Mouse (Mus musculus) liver, embryonic 11.5 days (tissue): ENCODE results near the gene Sds. TPM values are rescaled to one million over a fixed set of nuclear protein-coding genes. Genes with fewer than 3 reads are reported as not detected.

Experiments used
- ATAC-seq: fragments of 200-750 bp; cut with Nextera tagmentation; replicated peaks from 2 replicates; pipeline ENCODE4 v1.8.0; 2017; ENCODE audit warnings: moderate number of reproducible peaks, mild to moderate bottlenecking, moderate TSS enrichment, moderate library complexity; ENCODE audit not compliant: low FRiP score
- DNase-seq: peaks from one replicate; pipeline ENCODE4 v3.0.0-alpha.2; 2017; ENCODE audit warnings: low spot score
- H3K27ac ChIP-seq: fragments of 300-500 bp; sonication (generic); 2 replicates; pipeline ENCODE4 v1.5.1; 2014; ENCODE audit warnings: mild to moderate bottlenecking, low read depth, low read length, control low read depth
- H3K27me3 ChIP-seq: fragments of 300-500 bp; sonication (generic); replicated peaks from 2 replicates; pipeline ENCODE4 v1.6.1; 2014; ENCODE audit warnings: low read length, mixed read lengths; ENCODE audit not compliant: control insufficient read depth, insufficient read depth
- H3K36me3 ChIP-seq: fragments of 300-500 bp; sonication (generic); 2 replicates; pipeline ENCODE4 v1.6.1; 2014; ENCODE audit warnings: mild to moderate bottlenecking, low read length, moderate library complexity, mixed read lengths; ENCODE audit not compliant: control insufficient read depth, insufficient read depth
- H3K4me1 ChIP-seq: fragments of 300-500 bp; sonication (generic); replicated peaks from 2 replicates; pipeline ENCODE4 v1.6.1; 2014; ENCODE audit warnings: low read length, mixed read lengths; ENCODE audit not compliant: control insufficient read depth, insufficient read depth
- H3K4me2 ChIP-seq: fragments of 300-500 bp; sonication (generic); 2 replicates; pipeline ENCODE4 v1.6.1; 2014; ENCODE audit warnings: mild to moderate bottlenecking, control low read depth, moderate library complexity
- H3K4me3 ChIP-seq: fragments of 300-500 bp; sonication (generic); 2 replicates; pipeline ENCODE4 v1.5.1; 2014; ENCODE audit warnings: low read depth, low read length, control low read depth
- H3K9ac ChIP-seq: fragments of 300-500 bp; sonication (generic); 2 replicates; pipeline ENCODE4 v1.6.1; 2014; ENCODE audit warnings: low read depth, low read length, control low read depth
- H3K9me3 ChIP-seq: fragments of 300-500 bp; sonication (generic); 2 replicates; pipeline ENCODE4 v1.6.1; 2016; ENCODE audit warnings: low read length, inconsistent platforms, mixed read lengths; ENCODE audit not compliant: control insufficient read depth
- WGBS: fragments of 180-500 bp; shearing (Covaris S2); extraction: QIAGEN DNeasy Blood & Tissue Kit; methylation state at CpG from one replicate; pipeline ENCODE4 v1.1.7; 2014; 5-methylcytosine and 5-hydroxymethylcytosine counted together
- polyA plus RNA-seq: library from polyadenylated mRNA; unstranded; fragments of >200 nt; fragmentation: Nextera tagmentation; extraction: Ambion mirVana; gene quantifications from 2 replicates; pipeline ENCODE4 v1.2.1, GENCODE M21; 2014

The Sds gene
- not detected in 2 replicates for polyA plus RNA-seq

- H3K36me3 ChIP-seq = no peaks in the 10 kb centered on the region
- peak within 1 kb of the TSS; percentile 17; the same call in 1 of the 2 replicates for H3K4me2 ChIP-seq
- H3K9ac ChIP-seq = no peak within 1 kb of the TSS
- H3K9me3 ChIP-seq = no peaks in the 10 kb centered on the region
- H3K4me3 ChIP-seq = no peak within 1 kb of the TSS
- ATAC-seq = no peak
- no peaks in the 10 kb centered on the region for H3K4me1 ChIP-seq
- H3K27me3 ChIP-seq = peaks cover 20% of the 10 kb centered on the region
- DNase-seq = no peak
- WGBS = 23% methylated on average over 13 of the region's 13 CpGs
- no peak within 1 kb of the TSS for H3K27ac ChIP-seq
These were observed at the start of gene Sds for GRCm38 (mm10) chr5:120476296-120476695. Gene Sds (plus strand): TSS chr5:120476526.

GRCm38 (mm10) chr5:120426572-120426971 lies 49.8 kb upstream of the Sds start:
- H3K9me3 ChIP-seq = no peaks in the 10 kb centered on the region
- no peaks in the 10 kb centered on the region for H3K4me1 ChIP-seq
- no peaks in the 10 kb centered on the region for H3K36me3 ChIP-seq
- ATAC-seq (no peak), DNase-seq (no peak)
- 2% methylated on average over 10 of the region's 10 CpGs for WGBS
- H3K27ac ChIP-seq = no peak overlapping the region
- H3K27me3 ChIP-seq = peaks cover 96% of the 10 kb centered on the region
- no peak overlapping the region for H3K4me2 ChIP-seq
- H3K9ac ChIP-seq = no peak overlapping the region
- H3K4me3 ChIP-seq = no peak overlapping the region

- Histone ChIP-seq H3K4me2 (no peak overlapping the region), H3K36me3 (no peaks in the 10 kb centered on the region), H3K27ac (no peak overlapping the region), H3K9ac (no peak overlapping the region), H3K4me3 (no peak overlapping the region), H3K4me1 (no peaks in the 10 kb centered on the region), H3K9me3 (no peaks in the 10 kb centered on the region), H3K27me3 (peaks cover 99% of the 10 kb centered on the region)
- DNase-seq (no peak), ATAC-seq (no peak)
- 2% methylated on average over 33 of the region's 33 CpGs for WGBS
These were observed 48.8 kb upstream of the Sds start for GRCm38 (mm10) chr5:120427451-120427938.

GRCm38 (mm10) chr5:120428189-120428838 lies 48.0 kb upstream of the Sds start:
- H3K9ac ChIP-seq = no peak overlapping the region
- ATAC-seq (no peak), DNase-seq (no peak)
- no peak overlapping the region for H3K4me2 ChIP-seq
- no peaks in the 10 kb centered on the region for H3K4me1 ChIP-seq
- no peaks in the 10 kb centered on the region for H3K9me3 ChIP-seq
- no peak overlapping the region for H3K27ac ChIP-seq
- 5% methylated on average over 21 of the region's 21 CpGs for WGBS
- no peak overlapping the region for H3K4me3 ChIP-seq
- H3K36me3 ChIP-seq = no peaks in the 10 kb centered on the region
- H3K27me3 ChIP-seq = peaks cover 99% of the 10 kb centered on the region

GRCm38 (mm10) chr5:120428990-120429389 lies 47.3 kb upstream of the Sds start:
- H3K4me3 ChIP-seq = no peak overlapping the region
- H3K27ac ChIP-seq = no peak overlapping the region
- 2% methylated on average over 5 of the region's 6 CpGs for WGBS
- peaks cover 99% of the 10 kb centered on the region for H3K27me3 ChIP-seq
- H3K4me1 ChIP-seq = no peaks in the 10 kb centered on the region
- no peak for ATAC-seq
- no peaks in the 10 kb centered on the region for H3K9me3 ChIP-seq
- no peak overlapping the region for H3K9ac ChIP-seq
- no peaks in the 10 kb centered on the region for H3K36me3 ChIP-seq
- no peak overlapping the region for H3K4me2 ChIP-seq
- DNase-seq = no peak

GRCm38 (mm10) chr5:120429692-120430091 lies 46.6 kb upstream of the Sds start:
- no peaks in the 10 kb centered on the region for H3K9me3 ChIP-seq
- 5% methylated on average over 6 of the region's 6 CpGs for WGBS
- H3K27ac ChIP-seq = no peak overlapping the region
- ATAC-seq (no peak), DNase-seq (no peak)
- H3K4me3 ChIP-seq = no peak overlapping the region
- H3K9ac ChIP-seq = no peak overlapping the region
- no peak overlapping the region for H3K4me2 ChIP-seq
- H3K36me3 ChIP-seq = no peaks in the 10 kb centered on the region
- H3K27me3 ChIP-seq = peaks cover 99% of the 10 kb centered on the region
- no peaks in the 10 kb centered on the region for H3K4me1 ChIP-seq

GRCm38 (mm10) chr5:120431001-120431583 lies 45.2 kb upstream of the Sds start:
- Histone ChIP-seq H3K36me3 (no peaks in the 10 kb centered on the region), H3K9ac (no peak overlapping the region), H3K4me2 (no peak overlapping the region), H3K4me3 (no peak overlapping the region), H3K4me1 (no peaks in the 10 kb centered on the region), H3K9me3 (no peaks in the 10 kb centered on the region), H3K27me3 (peaks cover 99% of the 10 kb centered on the region), H3K27ac (no peak overlapping the region)
- ATAC-seq (no peak), DNase-seq (no peak)
- WGBS = 3% methylated on average over 30 of the region's 30 CpGs

- ATAC-seq (no peak), DNase-seq (no peak)
- Histone ChIP-seq H3K9me3 (no peaks in the 10 kb centered on the region), H3K27me3 (peaks cover 99% of the 10 kb centered on the region), H3K9ac (no peak within 1 kb of the TSS), H3K4me3 (no peak within 1 kb of the TSS), H3K27ac (no peak within 1 kb of the TSS), H3K4me1 (no peaks in the 10 kb centered on the region), H3K36me3 (no peaks in the 10 kb centered on the region), H3K4me2 (no peak within 1 kb of the TSS)
- 2% methylated on average over 69 of the region's 69 CpGs for WGBS
These were observed 44.5 kb upstream of the Sds start, which contains the start of gene Lhx5 for GRCm38 (mm10) chr5:120431649-120432485. Gene Lhx5 (plus strand): TSS chr5:120431699.
